Mouse (Mus musculus): ENCODE results near the gene Hunk. TPM values are rescaled to one million over a fixed set of nuclear protein-coding genes. Genes with fewer than 3 reads are reported as not detected.

The Hunk gene
- 10 to 100 TPM; 25.7 to 31.1 TPM for total RNA-seq (2021)
- long read RNA-seq, experiment 1, full-length matches to known transcripts, result 12 of 19 reads
- long read RNA-seq, experiment 1, partial matches to known transcripts, result 2 of 19 reads
- long read RNA-seq, experiment 1, other reads (novel, unspliced or antisense), result 5 of 19 reads
- long read RNA-seq, experiment 2, full-length matches to known transcripts, result 26 of 41 reads
- long read RNA-seq, experiment 2, partial matches to known transcripts, result 11 of 41 reads
- long read RNA-seq, experiment 2, other reads (novel, unspliced or antisense), result 4 of 41 reads

- peak; percentile 67 to 69 for DNase-seq (ENCODE audit: low spot score in 2 of 2)
- peak within 1 kb of the TSS; percentile 93 for H3K4me3 ChIP-seq
- TF ChIP-seq CTCF (conservative IDR thresholded peaks at IDR 0.05), result peak; percentile 55
- peak within 1 kb of the TSS; percentile 91 for H3K27ac ChIP-seq
Measured at GRCm38 (mm10) chr16:90385688-90386513, at the start of gene Hunk. Gene Hunk, plus strand, starts transcription at chr16:90386013.

- no peak for TF ChIP-seq CTCF (conservative IDR thresholded peaks at IDR 0.05)
- DNase-seq (ENCODE audit: low spot score in 2 of 2), result no peak
Measured at GRCm38 (mm10) chr16:90339026-90339425, 46.8 kb upstream of the Hunk start.

GRCm38 (mm10) chr16:90341086-90341485 is 44.7 kb upstream of the Hunk start:
- H3K4me3 ChIP-seq, result no peak overlapping the region
- TF ChIP-seq CTCF (conservative IDR thresholded peaks at IDR 0.05), result no peak
- H3K27ac ChIP-seq, result no peak overlapping the region
- no peak for DNase-seq (ENCODE audit: low spot score in 2 of 2)

More at GRCm38 (mm10) chr16:90339026-90339425, 46.8 kb upstream of the Hunk start:
- H3K27ac ChIP-seq, result no peak overlapping the region
- no peak overlapping the region for H3K4me3 ChIP-seq

GRCm38 (mm10) chr16:90349700-90350548 is 35.9 kb upstream of the Hunk start:
- DNase-seq (ENCODE audit: low spot score in 2 of 2), result peak; percentile 54 to 69
- TF ChIP-seq CTCF (conservative IDR thresholded peaks at IDR 0.05), result peak; percentile 68
- Histone ChIP-seq H3K27ac (no peak overlapping the region), H3K4me3 (no peak overlapping the region)

- no peak overlapping the region for H3K27ac ChIP-seq
- DNase-seq (ENCODE audit: low spot score in 2 of 2), result peak in 1 of 2 experiments; percentile 34
- TF ChIP-seq CTCF (conservative IDR thresholded peaks at IDR 0.05), result no peak
- H3K4me3 ChIP-seq, result no peak overlapping the region
Measured at GRCm38 (mm10) chr16:90351726-90352125, 34.1 kb upstream of the Hunk start.

- no peak overlapping the region for H3K4me3 ChIP-seq
- peak overlapping the region; percentile 43 for H3K27ac ChIP-seq
- peak; percentile 19 to 41 for DNase-seq (ENCODE audit: low spot score in 2 of 2)
- TF ChIP-seq CTCF (conservative IDR thresholded peaks at IDR 0.05), result 0 out of 2 replicates have a peak, but pooled peaks have one; percentile 5
Measured at GRCm38 (mm10) chr16:90352691-90353090, 33.1 kb upstream of the Hunk start.

- H3K27ac ChIP-seq, result peak overlapping the region; percentile 43
- TF ChIP-seq CTCF (conservative IDR thresholded peaks at IDR 0.05), result no peak
- no peak overlapping the region for H3K4me3 ChIP-seq
- DNase-seq (ENCODE audit: low spot score in 2 of 2), result peak in 1 of 2 experiments; percentile 37
Measured at GRCm38 (mm10) chr16:90353156-90353555, 32.7 kb upstream of the Hunk start.

GRCm38 (mm10) chr16:90359329-90359728 is 26.5 kb upstream of the Hunk start:
- no peak for TF ChIP-seq CTCF (conservative IDR thresholded peaks at IDR 0.05)
- no peak overlapping the region for H3K4me3 ChIP-seq
- no peak overlapping the region for H3K27ac ChIP-seq
- DNase-seq (ENCODE audit: low spot score in 2 of 2), result no peak

GRCm38 (mm10) chr16:90359750-90360149 is 26.1 kb upstream of the Hunk start:
- H3K27ac ChIP-seq, result no peak overlapping the region
- TF ChIP-seq CTCF (conservative IDR thresholded peaks at IDR 0.05), result no peak
- DNase-seq (ENCODE audit: low spot score in 2 of 2), result no peak
- no peak overlapping the region for H3K4me3 ChIP-seq

- DNase-seq (ENCODE audit: low spot score in 2 of 2), result no peak
- H3K27ac ChIP-seq, result no peak overlapping the region
- H3K4me3 ChIP-seq, result no peak overlapping the region
- TF ChIP-seq CTCF (conservative IDR thresholded peaks at IDR 0.05), result no peak
Measured at GRCm38 (mm10) chr16:90360327-90360726, 25.5 kb upstream of the Hunk start.

GRCm38 (mm10) chr16:90362926-90363325 is 22.9 kb upstream of the Hunk start:
- TF ChIP-seq CTCF (conservative IDR thresholded peaks at IDR 0.05), result no peak
- Histone ChIP-seq H3K27ac (no peak overlapping the region), H3K4me3 (no peak overlapping the region)
- no peak for DNase-seq (ENCODE audit: low spot score in 2 of 2)

GRCm38 (mm10) chr16:90379897-90380296 is 5.9 kb upstream of the Hunk start:
- H3K4me3 ChIP-seq, result no peak overlapping the region
- no peak overlapping the region for H3K27ac ChIP-seq
- peak in 1 of 2 experiments; percentile 81 for DNase-seq (ENCODE audit: low spot score in 2 of 2)
- TF ChIP-seq CTCF (conservative IDR thresholded peaks at IDR 0.05), result peak; percentile 95

Measured in layer of hippocampus, adult 2 months (tissue).